Mouse (Mus musculus): ENCODE measurements at regions not wholly inside any gene's neighbourhood (a gene's known extent, or its start where the extent isn't known, plus 50 kb on each side); places are given as distances from the start of the nearest gene placed in this dataset.

GRCm38 (mm10) chr5:99099014-99099726, 62.0 kb upstream of the Prkg2 start:
- no peak for ATAC-seq (ENCODE audit: low FRiP score, low read depth)
- no peak for DNase-seq (ENCODE audit: low spot score)
- H3K27me3 ChIP-seq (ENCODE audit: control insufficient read depth, insufficient read depth, low read length) = no peaks in the 10 kb centered on the region
- H3K36me3 ChIP-seq (ENCODE audit: control insufficient read depth, insufficient read depth, low read length) = no peaks in the 10 kb centered on the region
- H3K9me3 ChIP-seq (ENCODE audit: control insufficient read depth, low read length) = no peaks in the 10 kb centered on the region
- H3K4me2 ChIP-seq (replicated peaks; ENCODE audit: low read depth, low read length, severe bottlenecking) = no peak overlapping the region
- no peak for TF ChIP-seq POLR2A (IDR thresholded peaks at IDR 0.05; ENCODE audit: borderline replicate concordance, extremely low read depth, insufficient read depth, insufficient read length)
- H3K4me1 ChIP-seq (ENCODE audit: control insufficient read depth, insufficient read depth, low read length) = no peaks in the 10 kb centered on the region
- no peak overlapping the region for H3K4me3 ChIP-seq (replicated peaks; ENCODE audit: low read length)
- WGBS = 95% methylated on average over 7 of the region's 7 CpGs
- H3K9ac ChIP-seq (ENCODE audit: low read depth, low read length, severe bottlenecking) = no peak overlapping the region
- no peak overlapping the region for H3K27ac ChIP-seq (replicated peaks; ENCODE audit: low read depth, low read length)

All from limb, embryonic 14.5 days (tissue).